Comparison of ENCODE assay signal across 31 mouse cellular contexts in the genomic region with DNA sequence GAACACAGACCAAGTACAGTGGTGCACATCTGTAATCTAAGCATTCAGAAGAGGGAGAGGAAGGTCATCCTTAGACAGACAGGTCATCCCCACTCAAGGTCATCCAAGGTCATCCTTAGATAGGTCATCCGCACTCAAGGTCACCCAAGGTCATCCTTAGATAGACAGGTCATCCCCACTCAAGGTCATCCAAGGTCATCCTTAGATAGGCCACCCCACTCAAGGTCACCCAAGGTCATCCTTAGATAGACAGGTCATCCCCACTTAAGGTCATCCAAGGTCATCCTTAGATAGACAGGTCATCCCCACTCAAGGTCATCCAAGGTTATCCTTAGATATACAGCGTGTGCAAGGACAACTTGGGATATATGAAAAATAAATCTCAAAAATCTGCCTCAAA.
DNase-seq lines count a peak whose midpoint lies in the region; ATAC-seq and TF ChIP-seq lines count a peak whose summit lies in the region.
"Had no signal": no experiment of that assay in that cellular context is flagged by ENCODE, and none has a peak within 500 bp of the region (broad histone marks: within the 10 kb centered on the region; RNA-seq: fewer than 3 reads in every experiment).

No protein-coding gene starts in this region.

- no peak overlapping the region for H3K27ac ChIP-seq in forebrain, embryonic 14.5 days (ENCODE audit: low read depth, low read length)
- H3K27ac ChIP-seq in forebrain, embryonic 16.5 days (ENCODE audit: low read length) = no peak overlapping the region
- H3K27ac ChIP-seq in heart, embryonic 15.5 days = peak overlapping the region; percentile 31; the same call in 1 of the 2 replicates
- no peak overlapping the region for H3K27ac ChIP-seq in midbrain, embryonic 14.5 days (replicated peaks; ENCODE audit: low read depth, low read length)
- no peak overlapping the region for H3K27ac ChIP-seq in midbrain, postnatal 0 days (ENCODE audit: low read depth, low read length)
- no peak overlapping the region for H3K27ac ChIP-seq in embryonic facial prominence, embryonic 10.5 days (replicated peaks)
- H3K27ac ChIP-seq: forebrain, embryonic 10.5 days; forebrain, embryonic 13.5 days; gastrocnemius, adult 2 months; heart, adult 2 months; heart, embryonic 13.5 days; hindbrain, embryonic 14.5 days; hindbrain, postnatal 0 days had no signal

- H3K4me1 ChIP-seq in forebrain, embryonic 14.5 days (ENCODE audit: control insufficient read depth, insufficient read depth, low read length) = no peaks in the 10 kb centered on the region
- H3K4me1 ChIP-seq in forebrain, embryonic 16.5 days (replicated peaks; ENCODE audit: control insufficient read depth, insufficient read depth, low read length) = no peaks in the 10 kb centered on the region
- peaks cover 11% of the 10 kb centered on the region for H3K4me1 ChIP-seq in heart, embryonic 15.5 days (replicated peaks)
- no peaks in the 10 kb centered on the region for H3K4me1 ChIP-seq in midbrain, embryonic 14.5 days (ENCODE audit: control insufficient read depth, insufficient read depth, low read length)
- H3K4me1 ChIP-seq in midbrain, postnatal 0 days (ENCODE audit: insufficient read depth, low read length) = no peaks in the 10 kb centered on the region
- H3K4me1 ChIP-seq in embryonic facial prominence, embryonic 10.5 days = peaks cover 8% of the 10 kb centered on the region
- H3K4me1 ChIP-seq: forebrain, embryonic 13.5 days had no signal

- H3K9ac ChIP-seq in forebrain, embryonic 14.5 days (ENCODE audit: low read length) = no peak overlapping the region
- no peak overlapping the region for H3K9ac ChIP-seq in forebrain, embryonic 16.5 days (replicated peaks; ENCODE audit: low read depth, low read length)
- no peak overlapping the region for H3K9ac ChIP-seq in heart, embryonic 15.5 days
- H3K9ac ChIP-seq in midbrain, embryonic 14.5 days (replicated peaks; ENCODE audit: low read length) = no peak overlapping the region
- H3K9ac ChIP-seq in midbrain, postnatal 0 days (replicated peaks; ENCODE audit: low read length, poor library complexity, severe bottlenecking) = no peak overlapping the region
- H3K9ac ChIP-seq: forebrain, embryonic 13.5 days; heart, embryonic 13.5 days; hindbrain, embryonic 14.5 days had no signal

- H3K9me3 ChIP-seq in forebrain, embryonic 14.5 days (replicated peaks; ENCODE audit: control insufficient read depth, low read length) = no peaks in the 10 kb centered on the region
- H3K9me3 ChIP-seq in forebrain, embryonic 16.5 days (ENCODE audit: control insufficient read depth, low read length) = no peaks in the 10 kb centered on the region
- H3K9me3 ChIP-seq in heart, embryonic 15.5 days (replicated peaks) = no peaks in the 10 kb centered on the region
- no peaks in the 10 kb centered on the region for H3K9me3 ChIP-seq in midbrain, embryonic 14.5 days (ENCODE audit: control insufficient read depth, low read length)
- H3K9me3 ChIP-seq in midbrain, postnatal 0 days (ENCODE audit: low read length) = no peaks in the 10 kb centered on the region
- H3K9me3 ChIP-seq in embryonic facial prominence, embryonic 10.5 days = no peaks in the 10 kb centered on the region
- H3K9me3 ChIP-seq: forebrain, embryonic 13.5 days; G1E; heart, embryonic 13.5 days had no signal

- no peak overlapping the region for H3K4me2 ChIP-seq in forebrain, embryonic 14.5 days (ENCODE audit: low read length)
- H3K4me2 ChIP-seq in forebrain, embryonic 16.5 days (ENCODE audit: low read length) = no peak overlapping the region
- no peak overlapping the region for H3K4me2 ChIP-seq in heart, embryonic 15.5 days
- no peak overlapping the region for H3K4me2 ChIP-seq in midbrain, embryonic 14.5 days (ENCODE audit: low read length)
- no peak overlapping the region for H3K4me2 ChIP-seq in midbrain, postnatal 0 days (ENCODE audit: low read depth, low read length, poor library complexity, severe bottlenecking)
- H3K4me2 ChIP-seq: forebrain, embryonic 13.5 days; heart, embryonic 13.5 days; hindbrain, embryonic 14.5 days had no signal

- 99% methylated on average over 2 of the region's 2 CpGs for WGBS in forebrain, embryonic 14.5 days
- 93% methylated on average over 2 of the region's 2 CpGs for WGBS in forebrain, embryonic 16.5 days
- 89% methylated on average over 2 of the region's 2 CpGs for WGBS in heart, embryonic 15.5 days
- WGBS in midbrain, embryonic 14.5 days = 97% methylated on average over 2 of the region's 2 CpGs
- 99% methylated on average over 2 of the region's 2 CpGs for WGBS in midbrain, postnatal 0 days
- WGBS in embryonic facial prominence, embryonic 10.5 days = 93% methylated on average over 2 of the region's 2 CpGs

- ATAC-seq in forebrain, embryonic 14.5 days = no peak
- ATAC-seq in forebrain, embryonic 16.5 days = no peak
- no peak for ATAC-seq in heart, embryonic 15.5 days (replicated peaks; ENCODE audit: insufficient number of reproducible peaks, insufficient read depth, low FRiP score, low read depth)
- ATAC-seq in midbrain, embryonic 14.5 days (ENCODE audit: low FRiP score, low TSS enrichment) = no peak
- no peak for ATAC-seq in midbrain, postnatal 0 days (ENCODE audit: low FRiP score)
- ATAC-seq: CD4-positive, CD25-positive, alpha-beta regulatory T cell, adult 4 months; forebrain, embryonic 13.5 days; hindbrain, postnatal 0 days; inflammation-experienced regulatory T-cells, adult 6 months; intestine, embryonic 16.5 days had no signal

- H3K36me3 ChIP-seq in forebrain, embryonic 14.5 days (ENCODE audit: control insufficient read depth, insufficient read depth, low read length) = no peaks in the 10 kb centered on the region
- H3K36me3 ChIP-seq in forebrain, embryonic 16.5 days (ENCODE audit: control insufficient read depth, insufficient read depth) = no peaks in the 10 kb centered on the region
- peaks cover 4% of the 10 kb centered on the region; the same call in 1 of the 2 replicates for H3K36me3 ChIP-seq in heart, embryonic 15.5 days
- no peaks in the 10 kb centered on the region for H3K36me3 ChIP-seq in midbrain, embryonic 14.5 days (ENCODE audit: control insufficient read depth, insufficient read depth, low read length)
- H3K36me3 ChIP-seq in midbrain, postnatal 0 days (ENCODE audit: insufficient read depth, low read length) = no peaks in the 10 kb centered on the region
- no peaks in the 10 kb centered on the region for H3K36me3 ChIP-seq in embryonic facial prominence, embryonic 10.5 days (replicated peaks)
- H3K36me3 ChIP-seq: forebrain, embryonic 10.5 days; G1E had no signal

- H3K27me3 ChIP-seq in forebrain, embryonic 14.5 days (replicated peaks; ENCODE audit: control insufficient read depth, insufficient read depth, low read length) = no peaks in the 10 kb centered on the region
- H3K27me3 ChIP-seq in forebrain, embryonic 16.5 days (replicated peaks; ENCODE audit: control insufficient read depth, insufficient read depth, low read length) = no peaks in the 10 kb centered on the region
- H3K27me3 ChIP-seq in heart, embryonic 15.5 days = no peaks in the 10 kb centered on the region
- H3K27me3 ChIP-seq in midbrain, embryonic 14.5 days (ENCODE audit: control insufficient read depth, insufficient read depth, low read length) = no peaks in the 10 kb centered on the region
- H3K27me3 ChIP-seq in midbrain, postnatal 0 days (ENCODE audit: insufficient read depth, low read length) = no peaks in the 10 kb centered on the region
- no peaks in the 10 kb centered on the region for H3K27me3 ChIP-seq in embryonic facial prominence, embryonic 10.5 days (replicated peaks; ENCODE audit: low read depth, poor library complexity, severe bottlenecking)
- H3K27me3 ChIP-seq: forebrain, embryonic 13.5 days; heart, embryonic 13.5 days had no signal

- TF ChIP-seq CTCF in midbrain, postnatal 0 days (IDR thresholded peaks at IDR 0.05) = no peak

- peak; percentile 4 for DNase-seq in forebrain, embryonic 14.5 days (ENCODE audit: low spot score)
- no peak for DNase-seq in heart, adult 18-20 months
- DNase-seq in midbrain, embryonic 14.5 days = peak; percentile 24
- DNase-seq in midbrain, postnatal 0 days (ENCODE audit: low spot score) = no peak
- DNase-seq in ZHBTc4 (ENCODE audit: low read depth, low spot score) = peak; percentile 59
- no peak for DNase-seq in embryonic facial prominence, embryonic 10.5 days (ENCODE audit: low spot score)
- DNase-seq: adrenal gland, postnatal 10 days; adrenal gland, postnatal 36 days; cerebellum, adult 11 months; cerebellum, adult 2 months; cerebellum, adult 9-11 months; cerebellum, postnatal 25 days; embryo, embryonic 11 days; gastrocnemius, adult 2 months; gastrocnemius, postnatal 14 days; heart, adult 2 months; heart, postnatal 14 days; heart, postnatal 4 days; kidney, adult 18-20 months; kidney, adult 9 months had no signal

- H3K4me3 ChIP-seq in forebrain, embryonic 14.5 days (ENCODE audit: low read depth, low read length) = no peak overlapping the region
- no peak overlapping the region for H3K4me3 ChIP-seq in forebrain, embryonic 16.5 days (replicated peaks; ENCODE audit: low read length)
- no peak overlapping the region for H3K4me3 ChIP-seq in heart, embryonic 15.5 days
- H3K4me3 ChIP-seq in midbrain, embryonic 14.5 days (replicated peaks; ENCODE audit: low read depth, low read length) = no peak overlapping the region
- no peak overlapping the region for H3K4me3 ChIP-seq in midbrain, postnatal 0 days (ENCODE audit: low read depth, low read length)
- no peak overlapping the region for H3K4me3 ChIP-seq in embryonic facial prominence, embryonic 10.5 days
- H3K4me3 ChIP-seq: forebrain, embryonic 10.5 days; forebrain, embryonic 13.5 days; gastrocnemius, adult 2 months; heart, adult 2 months; heart, embryonic 13.5 days had no signal

Comparison
In these comparisons a context has a peak if more than half of its experiments do, and no peak if none do; other contexts are left out.
1. DNase-seq: peak in forebrain, embryonic 14.5 days (single experiment), midbrain, embryonic 14.5 days (single experiment) and ZHBTc4 (single experiment); none in heart, adult 18-20 months (0 of 2), midbrain, postnatal 0 days (single experiment) and embryonic facial prominence, embryonic 10.5 days (single experiment).